Comparison of ENCODE assay signal across 27 mouse cellular contexts in the genomic region with DNA sequence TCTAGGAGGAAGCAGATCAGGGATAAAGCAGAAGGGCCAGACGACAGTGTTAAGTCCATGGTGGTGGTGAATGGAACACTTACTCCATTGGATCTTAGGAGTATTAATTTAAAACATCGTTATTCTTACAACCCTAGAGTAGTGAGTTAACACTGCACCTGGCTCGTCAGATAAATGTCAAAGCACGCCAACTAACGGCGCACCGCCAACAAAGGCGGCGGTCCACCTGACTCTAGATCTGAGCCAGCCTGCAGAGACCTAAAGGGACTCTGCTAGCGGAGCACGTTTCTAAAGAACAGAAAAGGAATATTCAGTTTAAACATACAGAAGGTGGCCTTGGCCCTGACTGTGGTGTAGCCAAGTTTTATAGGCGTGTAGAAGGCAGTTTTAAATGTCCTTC.
A peak's percentile ranks its signal among the peaks of the same experiment; 100 is the strongest.
DNase-seq lines count a peak whose midpoint lies in the region; ATAC-seq and TF ChIP-seq lines count a peak whose summit lies in the region.
"Had no signal": no experiment of that assay in that cellular context is flagged by ENCODE, and none has a peak within 500 bp of the region (broad histone marks: within the 10 kb centered on the region; RNA-seq: fewer than 3 reads in every experiment).

No protein-coding gene starts in this region.

- H3K27ac ChIP-seq in midbrain, embryonic 11.5 days (ENCODE audit: low read depth, low read length) = no peak overlapping the region
- no peak overlapping the region for H3K27ac ChIP-seq in midbrain, embryonic 14.5 days (replicated peaks; ENCODE audit: low read depth, low read length)
- H3K27ac ChIP-seq: embryonic facial prominence, embryonic 10.5 days; embryonic facial prominence, embryonic 13.5 days; forebrain, embryonic 12.5 days; forebrain, embryonic 15.5 days; heart, embryonic 15.5 days; hindbrain, embryonic 10.5 days; hindbrain, embryonic 13.5 days had no signal

- DNase-seq in cerebellum, postnatal 36 days = peak; percentile 44 to 46
- no peak for DNase-seq in cerebellum, adult 9-10 months
- DNase-seq in midbrain, embryonic 11.5 days (ENCODE audit: low spot score, missing footprints) = peak; percentile 37
- DNase-seq in midbrain, embryonic 14.5 days = no peak
- peak; percentile 45 for DNase-seq in brain, embryonic 14.5 days (ENCODE audit: low read depth)
- DNase-seq in lung, postnatal 10 days = no peak
- DNase-seq: adrenal gland, postnatal 10 days; adrenal gland, postnatal 36 days; cerebellum, adult 8-10 months; embryo, embryonic 11 days; gastrocnemius, postnatal 36 days; heart, postnatal 10 days; heart, postnatal 36 days; kidney, adult 2 months had no signal

- H3K9ac ChIP-seq in midbrain, embryonic 11.5 days (ENCODE audit: low read length) = no peak overlapping the region
- no peak overlapping the region for H3K9ac ChIP-seq in midbrain, embryonic 14.5 days (replicated peaks; ENCODE audit: low read length)
- H3K9ac ChIP-seq: embryonic facial prominence, embryonic 13.5 days; forebrain, embryonic 12.5 days; forebrain, embryonic 15.5 days; heart, embryonic 15.5 days; hindbrain, embryonic 13.5 days had no signal

- no peak overlapping the region for H3K4me3 ChIP-seq in midbrain, embryonic 11.5 days (ENCODE audit: low read depth, low read length)
- H3K4me3 ChIP-seq in midbrain, embryonic 14.5 days (replicated peaks; ENCODE audit: low read depth, low read length) = no peak overlapping the region
- H3K4me3 ChIP-seq: embryonic facial prominence, embryonic 10.5 days; embryonic facial prominence, embryonic 13.5 days; erythroblast, embryonic 14.5 days; forebrain, embryonic 12.5 days; forebrain, embryonic 15.5 days; heart, embryonic 15.5 days; hindbrain, embryonic 10.5 days; hindbrain, embryonic 13.5 days had no signal

- no peaks in the 10 kb centered on the region for H3K27me3 ChIP-seq in midbrain, embryonic 11.5 days (ENCODE audit: control insufficient read depth, insufficient read depth, low read length)
- no peaks in the 10 kb centered on the region for H3K27me3 ChIP-seq in midbrain, embryonic 14.5 days (ENCODE audit: control insufficient read depth, insufficient read depth, low read length)
- H3K27me3 ChIP-seq: embryonic facial prominence, embryonic 13.5 days; forebrain, embryonic 12.5 days; forebrain, embryonic 15.5 days; heart, embryonic 15.5 days; hindbrain, embryonic 13.5 days had no signal

- H3K4me1 ChIP-seq in midbrain, embryonic 11.5 days (ENCODE audit: control insufficient read depth, insufficient read depth, low read length) = no peaks in the 10 kb centered on the region
- H3K4me1 ChIP-seq in midbrain, embryonic 14.5 days (ENCODE audit: control insufficient read depth, insufficient read depth, low read length) = no peaks in the 10 kb centered on the region
- H3K4me1 ChIP-seq: heart, embryonic 15.5 days had no signal

- no peak for ATAC-seq in midbrain, embryonic 11.5 days (ENCODE audit: low FRiP score)
- no peak for ATAC-seq in midbrain, embryonic 14.5 days (ENCODE audit: low FRiP score, low TSS enrichment)
- ATAC-seq: activated CD4-positive, CD25-positive, alpha-beta regulatory T cell, adult 4 months; CD4-positive, CD25-positive, alpha-beta regulatory T cell, adult 4 months; forebrain, embryonic 15.5 days; hindbrain, embryonic 16.5 days; intestine, postnatal 0 days had no signal

- WGBS in midbrain, embryonic 11.5 days = 86% methylated on average over 12 of the region's 12 CpGs
- WGBS in midbrain, embryonic 14.5 days = 91% methylated on average over 12 of the region's 12 CpGs

- no peaks in the 10 kb centered on the region for H3K9me3 ChIP-seq in midbrain, embryonic 11.5 days (ENCODE audit: control insufficient read depth, low read length)
- no peaks in the 10 kb centered on the region for H3K9me3 ChIP-seq in midbrain, embryonic 14.5 days (ENCODE audit: control insufficient read depth, low read length)
- H3K9me3 ChIP-seq: embryonic facial prominence, embryonic 10.5 days; embryonic facial prominence, embryonic 13.5 days; forebrain, embryonic 12.5 days; forebrain, embryonic 15.5 days; heart, embryonic 15.5 days; hindbrain, embryonic 10.5 days; hindbrain, embryonic 13.5 days had no signal

- TF ChIP-seq POLR2A in brain, embryonic 14.5 days (IDR thresholded peaks at IDR 0.05; ENCODE audit: borderline replicate concordance, extremely low read depth, insufficient read depth, insufficient read length, poor library complexity, severe bottlenecking) = no peak

- no peak overlapping the region for H3K4me2 ChIP-seq in midbrain, embryonic 11.5 days
- H3K4me2 ChIP-seq in midbrain, embryonic 14.5 days (ENCODE audit: low read length) = no peak overlapping the region
- H3K4me2 ChIP-seq: embryonic facial prominence, embryonic 13.5 days; forebrain, embryonic 12.5 days; forebrain, embryonic 15.5 days; heart, embryonic 11.5 days; heart, embryonic 15.5 days; hindbrain, embryonic 13.5 days had no signal

- no peak for TF ChIP-seq CTCF in brain, embryonic 14.5 days (IDR thresholded peaks at IDR 0.05; ENCODE audit: borderline replicate concordance, extremely low read depth, insufficient read depth, insufficient read length)

- no peaks in the 10 kb centered on the region for H3K36me3 ChIP-seq in midbrain, embryonic 11.5 days (ENCODE audit: control insufficient read depth, insufficient read depth, low read length)
- no peaks in the 10 kb centered on the region for H3K36me3 ChIP-seq in midbrain, embryonic 14.5 days (ENCODE audit: control insufficient read depth, insufficient read depth, low read length)
- H3K36me3 ChIP-seq: embryonic facial prominence, embryonic 10.5 days; embryonic facial prominence, embryonic 13.5 days; forebrain, embryonic 12.5 days; forebrain, embryonic 15.5 days; heart, embryonic 15.5 days; hindbrain, embryonic 10.5 days; hindbrain, embryonic 13.5 days had no signal

Comparison
In these comparisons a context has a peak if more than half of its experiments do, and no peak if none do; other contexts are left out.
1. DNase-seq: peak in cerebellum, postnatal 36 days (2 of 2), midbrain, embryonic 11.5 days (single experiment) and brain, embryonic 14.5 days (single experiment); none in cerebellum, adult 9-10 months (single experiment), midbrain, embryonic 14.5 days (single experiment) and lung, postnatal 10 days (single experiment).